Mouse (Mus musculus): Measurements from ENCODE around the gene Psap.

Gene Psap

GRCm38 (mm10) chr10:60344111-60344510 is 66.7 kb downstream of the Psap start:
- intact Hi-C loops (cut with DNase I): no loop called here

GRCm38 (mm10) chr10:60346056-60346455 is 68.6 kb downstream of the Psap start:
- intact Hi-C loops (cut with DNase I): no loop called here

- intact Hi-C loops (cut with DNase I): no loop called here
Measured at GRCm38 (mm10) chr10:60346701-60347405, 69.4 kb downstream of the Psap start, which contains the start of gene Vsir. TSS of gene Vsir (plus strand) at chr10:60346851.

DNA sequence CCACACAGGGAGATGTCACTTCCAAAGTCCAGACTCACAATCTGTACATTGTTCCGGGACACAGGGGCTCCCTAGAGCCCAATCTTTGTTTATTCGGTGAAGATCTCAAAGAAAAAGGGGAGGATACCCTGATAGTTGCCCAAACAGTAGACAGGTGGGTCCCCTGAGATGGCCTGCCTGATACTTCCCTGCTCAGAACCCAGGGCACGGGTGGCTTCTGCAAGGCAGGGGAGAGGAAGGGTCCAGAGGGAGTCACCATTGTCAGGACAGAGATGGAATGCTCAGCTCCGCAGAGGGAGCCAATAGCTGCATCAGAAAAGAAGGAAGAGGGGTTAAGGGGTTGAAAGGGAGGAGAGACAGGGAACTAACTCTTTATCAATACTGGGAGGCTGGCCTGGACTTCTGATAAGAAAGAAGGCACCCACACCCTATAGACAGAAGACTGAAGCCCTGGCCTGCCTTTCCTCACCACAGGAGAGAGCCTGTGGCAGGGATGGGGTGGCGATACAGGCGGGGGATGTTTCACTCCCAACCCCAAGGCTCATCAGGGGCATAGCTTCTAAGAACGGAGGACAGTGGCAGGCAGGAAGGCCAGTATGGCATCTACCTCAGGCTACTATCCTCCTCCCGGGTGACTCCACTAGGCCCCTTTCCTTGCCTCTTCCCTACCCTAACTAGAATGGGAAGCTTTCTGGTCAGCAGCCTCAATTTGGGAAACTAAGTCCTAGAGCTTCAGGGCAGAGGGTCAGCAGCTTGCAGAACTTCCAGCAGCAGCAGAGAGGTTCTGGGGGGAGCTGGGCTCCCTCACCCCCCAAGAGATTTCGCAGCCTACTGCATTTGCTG is 70.6 kb downstream of the Psap start:
- intact Hi-C loops (cut with DNase I): no loop called here

DNA sequence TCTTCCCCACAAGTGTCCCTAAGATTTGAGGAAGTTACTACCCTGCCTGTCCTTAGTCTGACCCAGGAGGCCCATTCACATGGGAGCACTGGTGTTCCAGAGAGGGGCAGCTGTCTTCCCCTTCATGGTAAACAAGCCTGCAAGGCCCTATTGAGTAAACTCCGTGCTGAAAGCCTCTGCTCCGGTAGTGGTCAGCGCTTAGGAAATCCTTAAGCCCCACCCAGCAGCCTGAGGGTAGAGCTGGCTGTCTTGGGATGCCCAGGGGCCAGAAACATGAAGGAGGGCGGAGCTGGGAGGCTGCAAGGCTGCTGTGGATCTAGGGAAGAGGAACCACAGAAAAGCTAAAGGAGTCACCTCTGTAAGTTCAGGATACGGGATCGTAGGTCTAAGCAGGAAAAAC is 71.6 kb downstream of the Psap start:
- intact Hi-C loops (cut with DNase I): no loop called here

- intact Hi-C loops (cut with DNase I): no loop called here
Measured at GRCm38 (mm10) chr10:60349644-60350043, 72.2 kb downstream of the Psap start.

GRCm38 (mm10) chr10:60350077-60350804 is 72.8 kb downstream of the Psap start:
- intact Hi-C loops (cut with DNase I): no loop called here

GRCm38 (mm10) chr10:60350805-60351167 is 73.4 kb downstream of the Psap start:
- intact Hi-C loops (cut with DNase I): no loop called here

DNA sequence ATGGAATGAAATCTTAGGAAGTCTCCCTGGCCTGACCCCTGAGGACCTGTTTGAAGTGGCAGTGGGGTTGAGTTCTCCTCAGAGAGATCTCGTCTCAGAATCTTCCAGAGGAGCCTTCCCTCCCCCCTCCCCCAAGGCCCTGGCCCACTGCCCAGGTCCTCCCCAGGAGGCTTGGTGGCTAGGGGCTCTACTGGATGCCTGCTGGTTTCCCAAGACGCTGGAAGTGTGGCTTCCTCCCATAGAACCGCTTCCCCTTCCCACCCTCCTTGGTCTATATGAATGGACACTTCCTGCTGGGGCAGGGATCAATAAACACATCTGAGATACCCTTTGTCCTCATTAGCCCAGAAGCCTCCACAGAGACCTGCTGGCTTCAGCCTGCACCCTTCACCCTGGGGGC is 73.8 kb downstream of the Psap start:
- intact Hi-C loops (cut with DNase I): no loop called here

DNA sequence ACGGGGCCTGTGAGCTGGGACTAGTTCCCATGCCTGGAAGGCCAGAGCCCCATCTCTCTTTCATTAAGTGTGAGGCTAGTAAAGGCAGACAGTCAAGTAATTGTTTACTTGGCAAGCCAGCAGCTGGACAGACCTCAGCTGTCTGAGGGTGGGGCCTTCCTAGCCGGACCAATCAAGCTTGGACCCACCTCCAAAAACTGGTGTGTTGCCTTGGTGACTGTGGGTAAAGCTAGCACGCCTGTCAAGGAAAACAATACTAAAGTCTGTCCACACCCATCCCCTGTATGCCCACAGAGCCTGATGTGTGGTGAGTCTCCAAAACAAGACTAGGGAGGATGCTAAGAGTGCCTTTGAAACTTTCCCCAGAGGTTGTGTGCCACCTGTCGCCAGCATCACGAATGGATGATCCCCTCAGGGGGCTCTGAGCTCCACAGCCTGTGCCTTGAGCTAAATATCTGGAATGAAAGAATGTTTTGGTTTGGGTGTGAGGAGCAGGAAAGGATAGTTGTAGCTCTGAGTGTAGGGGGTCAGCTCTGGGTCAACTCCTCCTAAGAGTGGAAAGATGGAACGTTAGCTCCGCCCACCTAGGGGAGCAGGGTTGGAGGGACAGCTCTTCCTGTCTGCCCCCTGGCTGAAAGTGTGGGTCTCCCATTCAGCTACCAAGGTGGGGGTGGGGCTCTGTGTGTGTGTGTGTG is 74.5 kb downstream of the Psap start:
- intact Hi-C loops (cut with DNase I): no loop called here

Data from adrenal gland (tissue).